Mouse (Mus musculus) CD4-positive, CD25-positive, alpha-beta regulatory T cell, adult 2 months (primary cell): Measurements from ENCODE around the gene Supt7l.
"Not testable (repeated sequence)": the region's sequence is repeated elsewhere in the genome, so short reads cannot be mapped to it uniquely, and the experiment has no call there.

ENCODE experiments used
- DNase-seq: peaks from one replicate; pipeline ENCODE4 v3.0.0-alpha.2; 2012; ENCODE audit warnings: low read depth, low spot score

Gene Supt7l

DNA sequence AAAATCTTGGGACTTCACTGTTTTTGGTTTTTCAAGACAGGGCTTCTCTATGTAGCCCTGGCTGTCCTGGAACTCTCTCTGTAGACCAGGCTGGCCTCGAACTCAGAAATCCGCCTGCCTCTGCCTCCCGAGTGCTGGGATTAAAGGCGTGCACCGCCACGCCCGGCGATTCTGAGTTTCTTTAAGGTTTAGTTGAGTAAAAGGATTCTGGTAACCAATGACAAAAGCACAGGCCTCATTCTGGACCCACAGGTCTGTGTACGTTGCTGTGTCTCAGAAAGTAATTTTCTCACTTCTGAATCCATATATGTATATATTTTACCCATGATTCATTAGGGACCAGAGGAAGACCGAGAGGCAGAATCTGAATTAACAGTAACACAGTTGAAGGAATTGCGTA is at the start of gene Supt7l:
Supt7l (minus strand) TSS at position 101 of the 400 bp plus-strand sequence.
- DNase-seq, result not testable (repeated sequence)

DNA sequence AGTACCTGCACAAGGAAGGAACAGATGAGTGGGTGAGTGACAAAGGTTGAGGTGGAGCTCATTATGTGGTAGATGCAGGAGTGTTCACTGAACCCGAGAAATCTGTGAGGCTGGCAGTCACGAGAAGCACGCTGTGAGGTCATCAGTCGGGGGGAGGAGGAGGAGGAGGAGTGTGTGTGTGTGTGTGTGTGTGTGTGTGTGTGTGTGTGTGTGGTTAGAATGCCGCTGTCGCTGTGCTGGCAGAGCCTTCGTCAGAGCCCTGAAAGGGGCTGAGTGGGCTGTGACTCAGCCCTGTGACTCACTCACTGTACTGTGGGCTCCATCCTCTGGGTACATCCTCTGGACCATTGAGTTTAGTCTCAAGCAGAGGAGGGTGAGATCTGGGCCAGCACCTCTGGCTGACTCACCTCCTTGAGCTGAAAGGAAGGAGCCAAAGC is 49.0 kb upstream of the Supt7l start:
- peak; percentile 81 for DNase-seq

DNA sequence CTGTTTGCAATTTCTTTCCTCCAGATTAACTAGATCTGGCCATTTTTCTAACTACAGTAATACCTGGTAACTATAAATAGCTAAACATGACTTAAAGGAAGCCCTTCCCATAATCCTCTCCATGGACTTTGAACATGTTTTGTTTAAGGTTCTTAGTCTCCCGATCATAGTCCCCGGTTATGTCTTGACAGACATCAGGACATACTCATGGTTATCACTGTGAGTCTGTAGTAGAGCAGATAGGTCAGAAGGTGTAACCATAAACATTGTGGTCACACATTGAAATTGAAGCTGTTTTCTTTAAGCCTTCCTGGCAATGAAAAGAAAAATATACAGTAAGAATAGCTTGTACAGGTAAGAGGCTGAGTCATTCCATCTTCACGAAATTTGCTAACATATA is 46.1 kb upstream of the Supt7l start:
- DNase-seq, result no peak

DNA sequence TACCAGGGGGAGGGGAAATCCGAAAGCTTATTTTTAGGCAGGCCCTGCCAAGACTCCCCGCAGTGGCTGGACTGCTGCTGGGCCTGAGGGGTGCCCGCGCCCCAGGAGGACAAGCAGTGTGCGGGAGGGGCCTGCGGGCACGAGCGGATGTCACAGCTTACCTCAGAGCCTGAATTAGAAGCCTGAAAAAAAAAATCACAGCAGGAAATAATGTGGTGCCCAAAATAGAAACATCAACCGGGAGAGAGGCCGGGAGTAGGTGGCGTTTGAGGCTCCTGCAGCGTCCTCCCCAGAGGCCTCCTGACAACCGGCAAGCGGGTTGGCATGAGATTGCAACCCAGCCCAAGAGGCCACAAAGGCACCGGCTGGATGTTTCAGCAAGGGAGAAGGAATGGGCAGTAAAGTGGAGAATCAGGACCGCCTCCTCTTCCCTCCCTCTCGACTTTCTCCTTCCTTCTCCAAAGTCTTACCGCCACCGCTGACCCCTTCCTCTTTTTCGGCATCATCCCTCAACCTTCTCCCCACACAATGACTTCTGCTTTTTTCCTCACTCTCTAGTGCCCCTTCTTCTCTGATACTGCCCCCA is 43.5 kb upstream of the Supt7l start:
- DNase-seq, result peak; percentile 35

DNA sequence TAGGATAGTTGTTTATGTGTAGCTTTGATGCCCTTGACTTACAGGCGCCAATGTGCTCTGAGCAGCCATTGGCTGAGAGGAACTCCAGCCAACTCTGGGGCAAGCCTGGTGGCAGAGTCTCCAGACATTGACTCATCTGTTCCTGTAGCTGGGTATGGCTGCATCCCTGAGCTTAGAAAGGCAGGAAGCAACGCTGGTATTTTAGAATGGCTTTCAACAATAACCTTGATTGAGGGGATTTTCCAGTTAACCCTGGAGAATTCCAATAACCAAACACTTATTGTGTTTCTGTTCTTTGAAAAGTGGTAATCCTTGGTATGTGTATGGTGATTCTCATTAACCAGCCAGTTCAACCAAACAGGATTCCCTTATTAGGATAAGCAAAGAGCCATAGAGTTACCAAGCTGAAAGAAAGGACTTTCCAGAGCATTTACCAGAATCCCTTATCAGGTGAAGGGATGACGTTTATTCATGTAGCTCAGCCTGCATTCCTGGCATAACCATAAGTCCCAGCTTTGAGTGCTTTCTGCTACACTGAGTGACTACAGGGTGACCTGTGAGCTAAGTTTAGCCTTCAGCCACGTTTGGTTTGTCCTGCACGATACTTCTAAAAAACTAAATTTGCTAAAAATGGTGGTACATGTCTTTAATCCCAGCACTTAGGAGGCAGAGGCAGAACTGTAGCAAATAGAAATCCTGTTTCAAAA is 40.5 kb upstream of the Supt7l start:
- no peak for DNase-seq

DNA sequence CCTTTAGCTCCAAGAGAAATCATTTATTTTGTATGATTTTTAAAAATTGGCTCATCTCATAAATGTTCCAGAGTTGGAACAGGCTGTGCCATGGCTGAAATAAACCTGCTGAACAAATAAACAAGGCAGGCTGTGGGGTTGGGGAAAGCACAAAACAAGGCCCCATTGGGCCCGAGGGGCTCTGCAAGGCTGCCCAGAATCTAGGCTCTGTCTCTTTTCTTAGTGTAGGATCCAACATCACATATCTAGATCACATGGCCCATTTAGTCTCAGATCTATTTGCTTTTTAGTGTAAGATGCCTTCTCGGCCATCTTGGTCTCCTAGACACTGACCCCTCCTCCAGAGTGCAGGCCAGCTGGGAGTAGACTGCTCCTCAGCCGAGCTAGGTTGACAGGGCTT is 38.9 kb upstream of the Supt7l start:
- no peak for DNase-seq

DNA sequence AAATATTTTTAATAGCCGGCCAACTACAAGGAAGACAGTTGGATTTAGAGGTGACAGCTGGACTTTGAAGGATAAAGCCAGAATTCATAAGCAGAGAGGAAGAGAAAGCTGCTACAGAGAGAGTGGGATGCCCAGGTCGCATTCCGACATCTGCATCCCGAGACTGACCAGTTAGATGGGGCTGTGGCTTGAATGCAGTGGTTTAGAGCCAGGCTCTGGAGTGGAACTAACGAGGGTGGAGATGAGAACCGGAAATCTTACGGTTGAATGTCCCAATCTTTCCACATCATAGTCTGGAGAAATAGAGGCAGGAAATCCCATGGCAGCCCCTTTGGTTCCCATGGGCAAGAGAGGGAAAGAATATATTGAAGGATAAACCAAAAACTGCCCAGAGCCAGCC is 38.4 kb upstream of the Supt7l start:
- no peak for DNase-seq

DNA sequence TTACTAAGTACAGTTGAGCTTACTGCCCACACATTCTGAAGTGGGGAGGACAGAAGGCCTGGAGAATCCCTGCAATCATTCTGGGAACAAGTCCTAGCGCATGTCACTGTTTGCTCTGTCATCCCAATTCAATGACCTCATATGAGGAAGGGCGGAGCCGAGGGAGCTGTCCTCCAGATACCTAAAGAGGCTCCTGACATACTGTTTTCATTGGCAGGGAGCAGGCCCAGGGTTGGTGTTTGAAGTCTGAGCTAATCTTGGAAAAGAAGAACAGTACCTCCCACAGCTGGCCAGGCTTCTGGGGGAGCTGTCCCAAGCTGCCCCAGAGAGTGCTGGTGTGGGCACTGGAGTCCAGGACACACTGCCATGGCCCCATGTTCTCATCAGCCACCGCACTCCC is 37.4 kb upstream of the Supt7l start:
- no peak for DNase-seq

DNA sequence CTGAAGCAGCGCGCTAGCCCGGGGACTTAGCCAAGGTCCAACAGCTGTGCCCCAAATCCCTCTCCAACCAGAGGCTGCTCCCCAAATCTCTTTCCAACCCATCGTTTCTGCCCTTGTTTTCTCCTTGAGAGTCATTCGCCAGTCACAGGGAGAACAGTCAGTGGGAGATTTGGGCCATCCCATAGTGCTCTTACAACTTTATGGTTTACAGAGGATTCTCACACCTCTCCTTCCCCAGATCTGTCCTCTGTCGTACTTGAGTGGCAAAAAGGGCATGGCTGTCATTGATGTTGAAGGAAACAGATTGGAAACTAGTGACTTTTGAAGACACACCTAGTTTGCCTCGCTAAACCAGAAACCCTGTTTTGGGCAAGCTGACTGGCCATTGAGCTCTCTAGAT is 36.3 kb upstream of the Supt7l start:
- no peak for DNase-seq

DNA sequence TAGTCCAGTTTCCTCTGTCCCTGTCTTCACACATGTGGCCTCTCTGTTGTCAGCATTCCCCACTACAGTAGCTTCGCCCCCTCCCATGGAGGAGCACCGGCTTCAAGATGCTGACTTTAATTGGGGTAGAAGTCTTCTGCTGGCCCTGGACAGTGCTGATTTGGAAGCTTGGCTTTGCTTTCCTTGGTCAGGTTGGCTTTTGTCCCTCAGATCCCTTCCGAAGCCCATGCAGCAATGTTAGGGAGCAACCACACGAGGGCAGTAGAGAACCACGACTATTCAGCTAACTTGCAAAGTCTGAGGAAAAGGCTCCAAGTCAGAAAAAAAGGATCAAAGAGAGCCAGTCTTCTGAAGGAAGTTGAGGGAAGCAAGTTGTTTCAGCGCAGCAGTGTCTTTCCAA is 35.9 kb upstream of the Supt7l start:
- peak; percentile 84 for DNase-seq

DNA sequence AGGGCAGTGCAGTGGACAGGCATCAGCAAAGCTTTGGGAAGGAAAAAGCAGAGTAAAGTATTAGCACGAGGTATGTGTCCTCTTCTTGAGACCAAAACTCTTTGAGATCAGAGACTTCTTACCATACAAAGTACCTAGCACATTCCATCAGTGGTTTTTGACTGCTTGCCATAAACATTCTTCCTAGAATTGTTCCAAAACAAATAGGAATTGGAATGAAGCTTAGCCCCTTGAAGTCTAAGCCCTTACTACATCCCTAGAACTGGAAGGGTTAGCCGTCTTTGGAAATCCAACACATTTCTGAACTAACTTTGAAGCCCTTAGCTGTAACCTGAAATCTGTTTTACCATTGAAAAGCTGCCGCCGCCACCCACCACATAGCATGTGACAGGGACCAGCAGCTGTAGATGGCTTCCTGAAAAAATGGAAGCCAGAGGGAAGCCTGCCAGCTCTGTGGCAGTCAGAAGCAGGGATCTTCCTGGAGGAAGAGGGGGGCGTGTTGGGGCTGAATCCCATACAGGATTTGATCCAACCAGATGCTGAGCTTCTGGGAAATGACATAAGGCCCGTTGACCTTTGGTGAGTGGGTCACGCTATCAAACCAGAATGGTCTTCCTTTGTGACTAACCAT is 34.5 kb upstream of the Supt7l start:
- no peak for DNase-seq

DNA sequence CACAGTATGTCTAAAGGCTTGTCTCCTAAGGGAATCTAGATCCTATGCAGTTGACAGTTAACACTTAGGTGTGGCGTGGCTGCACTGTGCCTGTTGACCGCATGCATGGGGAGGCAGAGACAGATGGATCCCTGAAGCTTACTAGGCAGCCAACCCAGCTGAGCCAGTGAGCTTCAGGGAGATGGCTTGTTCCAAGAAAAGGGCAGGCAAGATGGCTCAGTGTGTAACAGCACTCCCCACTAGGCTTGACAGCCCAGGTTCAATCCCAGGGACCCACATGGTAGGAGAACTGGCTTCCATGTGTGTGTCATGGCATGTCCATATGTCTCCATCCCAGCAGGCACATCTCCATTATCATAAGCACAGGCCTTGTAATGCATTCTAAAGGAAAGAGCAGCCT is 32.7 kb upstream of the Supt7l start:
- DNase-seq, result no peak

DNA sequence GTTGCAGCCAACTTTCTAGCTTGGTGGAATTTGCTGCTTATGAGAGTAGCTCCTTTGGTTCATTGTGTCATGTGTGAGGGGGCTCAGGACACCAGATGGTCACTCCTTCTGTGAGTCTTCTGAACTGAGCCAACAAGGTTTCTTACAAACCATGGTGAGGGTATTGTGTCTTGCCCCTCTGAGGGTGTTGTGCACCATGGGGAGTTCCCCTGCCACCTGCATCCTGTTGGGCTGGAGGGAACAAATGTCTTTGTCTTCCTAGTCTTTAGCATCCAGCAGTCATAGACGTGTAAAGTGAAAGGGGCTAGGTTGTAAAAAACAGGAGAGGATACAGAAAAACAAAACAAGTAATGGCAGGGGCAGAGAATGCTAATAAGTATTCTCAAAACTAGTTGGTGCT is 31.8 kb upstream of the Supt7l start:
- DNase-seq, result no peak

DNA sequence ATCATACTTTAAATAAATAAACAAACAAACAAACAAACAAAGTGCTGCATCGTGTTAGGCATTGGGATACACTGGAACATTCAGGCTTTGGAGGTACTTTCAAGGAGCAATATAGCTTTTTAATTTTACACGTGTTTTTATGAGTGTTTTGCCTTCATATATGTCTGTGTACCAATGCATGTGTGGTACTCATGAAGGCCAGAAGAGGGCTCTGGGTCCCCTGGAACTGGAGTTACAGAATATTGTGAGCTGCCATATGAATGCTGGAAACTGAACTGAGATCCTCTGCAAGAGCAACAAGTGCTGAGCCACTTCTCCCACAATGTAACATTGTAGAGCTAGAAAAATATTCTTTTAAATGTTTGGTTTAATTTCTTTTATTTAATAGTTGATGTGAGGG is 7.6 kb upstream of the Supt7l start:
- DNase-seq, result peak; percentile 16

DNA sequence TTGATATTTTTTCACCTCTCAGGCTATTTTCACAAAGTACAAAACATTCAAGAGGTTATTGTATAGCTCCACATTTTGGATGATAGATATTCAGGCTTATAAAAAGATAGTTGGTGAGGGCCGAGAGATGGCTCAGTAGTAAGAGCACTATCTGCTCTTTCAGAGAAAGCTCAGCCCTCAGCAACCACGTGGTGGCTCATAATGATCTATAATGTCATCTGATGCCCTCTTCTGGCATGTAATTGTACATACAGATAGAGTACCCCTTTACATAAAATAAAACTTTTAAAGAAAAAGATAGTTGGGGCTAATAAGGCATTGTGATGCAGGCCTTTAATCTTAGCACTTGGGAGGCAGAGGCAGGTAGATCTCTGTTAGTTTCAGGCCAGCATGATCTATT is 953 bp upstream of the Supt7l start:
- DNase-seq, result peak; percentile 51

DNA sequence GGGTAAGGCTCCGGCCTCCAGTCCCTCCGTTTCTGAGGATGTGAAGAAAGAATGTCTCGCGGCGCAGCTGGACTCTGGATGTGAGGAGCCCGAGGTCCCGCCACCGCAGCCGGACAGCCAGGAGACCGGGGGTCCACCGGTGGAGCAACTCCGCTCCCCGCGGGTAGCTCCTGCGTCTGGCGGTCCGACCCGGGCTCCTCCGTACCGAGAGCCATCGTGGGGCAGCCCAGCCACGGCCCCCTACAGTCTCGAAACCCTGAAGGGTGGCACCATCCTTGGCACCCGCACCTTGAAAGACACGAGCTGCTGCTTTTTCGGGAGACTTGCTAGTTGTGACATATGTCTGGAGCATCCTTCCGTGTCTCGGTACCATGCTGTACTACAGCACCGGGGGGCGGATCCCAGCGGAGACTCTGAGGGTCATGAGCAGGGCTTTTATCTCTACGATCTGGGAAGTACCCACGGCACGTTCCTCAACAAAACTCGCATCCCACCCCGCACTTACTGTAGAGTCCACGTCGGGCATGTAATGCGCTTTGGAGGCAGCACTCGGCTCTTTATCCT is 408 bp downstream of the Supt7l start:
- peak; percentile 34 for DNase-seq

DNA sequence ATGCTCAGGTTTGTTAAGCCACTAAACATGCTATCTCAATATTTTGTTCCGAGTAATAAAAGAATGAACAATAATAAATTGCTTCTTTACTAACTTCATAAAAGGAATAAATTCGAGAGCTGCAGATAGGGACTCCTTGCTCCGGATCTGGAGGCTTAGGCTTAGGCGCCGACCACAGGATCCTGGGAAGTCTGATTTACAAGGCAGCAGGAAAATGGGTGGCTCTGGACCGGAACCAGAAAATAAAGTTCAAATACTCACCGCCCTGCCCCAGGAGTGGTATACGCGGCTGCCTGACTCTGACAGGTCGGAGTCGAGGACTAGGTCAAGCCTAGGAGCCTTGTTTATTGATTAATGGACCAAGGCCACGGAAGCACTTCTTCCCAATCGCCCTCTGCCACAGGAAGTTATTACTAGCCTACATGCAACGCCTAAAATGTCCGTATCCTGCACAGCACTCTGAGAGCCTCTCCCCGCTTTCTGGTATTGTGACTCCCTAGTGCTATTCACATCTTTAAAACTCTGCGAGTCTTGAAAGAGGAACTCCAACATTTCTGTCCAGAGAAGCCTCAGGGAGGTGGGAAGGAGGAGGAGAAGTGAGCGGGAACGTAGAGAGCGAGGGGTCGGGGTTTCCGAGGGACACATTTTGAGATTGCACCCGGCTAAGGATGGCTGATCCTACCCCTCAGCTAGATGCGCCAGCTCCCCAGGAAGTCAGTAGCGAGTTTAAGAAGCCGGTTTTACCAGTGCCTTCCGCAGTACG is 1.1 kb downstream of the Supt7l start, which contains the start of gene Slc4a1ap:
Slc4a1ap (plus strand) TSS at position 642 of the 763 bp plus-strand sequence.
- DNase-seq, result peak; percentile 88

DNA sequence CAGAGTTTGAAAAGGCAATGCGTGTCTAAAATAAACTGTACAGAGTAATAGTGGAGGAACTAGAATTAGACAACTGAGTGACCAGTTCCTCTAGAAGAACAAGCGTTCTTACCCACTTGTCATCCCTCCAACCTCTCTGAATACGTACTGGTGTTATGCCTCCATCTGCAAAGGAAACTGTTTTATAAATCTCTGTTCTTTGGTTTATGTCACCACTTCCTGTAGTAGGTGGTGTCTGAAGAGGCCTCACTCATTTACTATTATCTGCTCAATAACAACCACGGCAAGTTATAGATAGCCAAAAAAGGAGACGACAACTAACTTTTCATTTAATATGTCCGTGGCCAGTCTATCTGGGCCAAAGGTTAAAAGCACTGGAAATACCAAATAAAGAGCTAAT is 7.1 kb downstream of the Supt7l start:
- peak; percentile 43 for DNase-seq

DNA sequence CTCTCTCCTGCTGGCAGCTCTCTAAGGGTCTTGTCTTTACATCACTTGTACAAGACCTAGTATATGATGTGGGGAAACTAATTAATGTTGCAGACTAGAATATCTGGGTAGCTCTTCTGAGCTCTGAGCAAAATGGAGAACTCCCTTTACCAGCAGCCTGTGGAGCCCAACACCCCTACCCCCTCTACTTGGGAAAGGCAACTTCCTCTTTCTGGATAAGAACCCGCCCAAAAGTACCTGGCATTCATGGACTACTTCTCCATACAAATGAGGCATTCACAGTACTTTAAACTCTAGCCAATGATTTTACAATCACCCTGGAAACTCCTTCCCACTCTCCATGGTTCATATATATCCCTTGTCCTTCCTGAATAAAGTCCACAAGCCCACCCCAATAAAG is 15.1 kb downstream of the Supt7l start:
- no peak for DNase-seq

DNA sequence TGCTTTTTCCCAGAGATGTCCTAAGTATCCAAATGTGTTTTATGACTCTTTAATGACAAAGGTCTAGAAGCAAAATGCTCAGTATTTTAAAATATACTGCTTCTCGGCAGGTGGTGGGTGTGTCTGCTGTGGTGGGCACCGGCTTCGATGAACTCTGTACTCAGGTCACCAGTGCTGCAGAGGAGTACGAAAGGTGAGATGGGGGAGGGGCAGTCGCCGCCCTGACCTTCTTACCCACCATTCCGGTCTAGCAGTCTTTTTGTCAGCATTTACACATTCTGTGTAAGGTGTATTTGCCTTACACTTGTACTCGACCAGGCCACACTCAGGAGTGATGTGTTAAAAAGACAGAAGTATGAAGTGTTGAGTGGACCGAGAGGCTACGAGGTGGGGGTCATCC is 22.8 kb downstream of the Supt7l start:
- DNase-seq, result no peak

DNA sequence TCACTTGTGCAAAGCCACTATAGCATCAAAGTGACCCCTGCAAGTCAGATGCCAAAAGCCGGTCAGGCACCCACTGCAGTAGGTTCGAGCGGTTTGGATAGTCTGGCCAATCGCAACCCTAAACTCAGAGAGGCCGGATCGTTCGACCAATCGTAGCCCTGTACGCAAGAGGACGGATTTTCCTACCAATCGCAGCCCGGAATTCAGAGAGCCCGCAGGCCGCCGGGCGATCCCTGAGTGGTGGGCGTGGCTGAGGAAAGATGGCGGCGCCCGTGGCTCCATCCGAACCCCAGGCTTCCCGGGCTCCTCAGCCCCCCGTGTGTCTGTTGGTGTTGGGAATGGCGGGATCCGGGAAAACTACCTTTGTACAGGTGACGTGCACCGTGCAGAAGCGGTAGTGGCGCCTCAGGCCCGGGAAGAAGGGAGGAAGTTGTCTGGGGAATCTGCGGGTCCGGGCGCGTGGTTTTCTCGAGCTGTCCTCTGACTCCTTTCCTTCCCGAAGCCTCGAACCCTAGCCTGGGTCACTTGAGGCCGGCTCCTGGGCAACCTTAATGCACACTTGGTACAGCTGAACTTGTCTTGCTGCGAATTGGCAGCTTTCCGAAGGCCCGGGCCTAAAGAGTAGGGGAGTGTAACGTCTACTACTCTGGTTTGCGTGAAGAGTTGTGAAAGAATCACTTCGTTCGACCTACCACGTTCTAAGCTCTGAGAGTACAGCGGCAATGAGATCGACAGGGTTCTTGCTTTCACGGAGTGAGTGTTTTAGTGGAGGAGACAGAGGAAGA is 32.9 kb downstream of the Supt7l start, which contains the start of gene Gpn1:
Gpn1 (plus strand) TSS at position 229 of the 785 bp plus-strand sequence.
- peak; percentile 91 for DNase-seq
